Mouse (Mus musculus) ES-Bruce4 (cell line): ENCODE measurements around the gene Psmd11.

Source experiments
- EP300 ChIP-seq: IDR thresholded peaks from 2 replicates; pipeline ENCODE4 v1.6.1; 2011; ENCODE audit warnings: low read depth, low read length; ENCODE audit not compliant: insufficient read depth
- POLR2A ChIP-seq: IDR thresholded peaks from one replicate; pipeline ENCODE4 v1.8.1; 2011; ENCODE audit warnings: low read length; ENCODE audit not compliant: insufficient read depth

DNA sequence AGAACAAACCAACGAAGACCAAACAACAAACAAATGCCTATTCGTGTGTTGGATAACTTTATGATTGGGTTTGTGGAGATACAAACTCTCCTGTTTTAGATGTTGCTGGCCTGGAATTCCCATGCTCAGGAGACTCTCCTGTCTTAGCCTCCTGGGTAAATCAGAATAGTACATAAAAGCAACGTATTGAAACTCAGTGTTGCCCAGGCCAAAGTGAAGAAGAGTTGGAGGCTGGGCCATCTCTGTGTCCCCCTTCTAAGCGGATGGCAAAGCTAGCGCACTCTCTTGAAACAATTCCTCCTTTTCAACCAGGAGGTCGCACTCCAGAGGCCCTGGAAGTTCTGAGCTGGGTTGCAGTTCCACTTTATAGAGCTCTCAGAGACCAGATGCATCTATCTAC lies 74.9 kb downstream of the Psmd11 start:
- TF ChIP-seq POLR2A (no peak), EP300 (no peak)
